Mouse (Mus musculus) cerebellum, adult 9-10 months (tissue): ENCODE results near the gene Evc2.

Experiments
- DNase-seq: peaks from one replicate; pipeline ENCODE4 v3.0.0; 2022

The Evc2 gene

DNA sequence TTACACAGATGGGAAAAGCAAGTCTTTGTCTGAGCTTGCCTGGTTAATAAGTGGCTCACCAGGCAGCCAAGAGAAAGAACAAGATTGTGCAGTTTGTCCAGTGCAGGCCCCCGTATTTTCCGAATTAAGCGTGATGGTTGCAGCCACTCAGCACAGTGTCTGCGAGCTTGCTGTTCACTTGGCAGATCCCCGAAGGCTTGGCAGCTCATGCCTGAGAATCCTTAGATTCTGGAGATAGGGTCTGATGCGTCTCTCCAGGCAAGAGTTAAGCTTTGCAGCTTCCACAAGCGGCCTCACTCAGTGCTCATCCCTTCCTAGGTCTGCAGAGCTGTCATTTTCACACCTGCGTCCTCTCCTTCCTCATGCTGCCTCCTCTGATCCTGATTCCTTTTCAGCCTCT is 30.5 kb downstream of the Evc2 start:
- no peak for DNase-seq

DNA sequence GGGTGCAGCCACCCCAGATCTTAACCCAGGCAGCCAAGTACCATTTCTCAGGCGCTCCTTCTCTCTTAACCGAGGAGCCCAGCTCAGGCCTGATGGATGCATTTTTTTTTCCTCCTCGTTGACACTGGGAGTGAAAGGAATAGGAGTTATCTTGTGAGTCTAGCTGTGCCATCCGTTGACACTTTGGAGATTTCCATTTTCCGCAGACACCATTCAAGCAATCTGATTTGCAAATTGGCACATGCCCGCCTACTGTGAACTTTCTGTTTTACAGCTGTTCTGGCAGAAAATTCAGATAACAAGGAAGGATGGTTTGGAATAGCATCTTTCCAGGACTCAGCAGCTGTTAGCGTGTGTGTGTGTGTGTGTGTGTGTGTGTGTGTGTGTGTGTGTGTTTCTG is 39.1 kb downstream of the Evc2 start:
- DNase-seq, result no peak

DNA sequence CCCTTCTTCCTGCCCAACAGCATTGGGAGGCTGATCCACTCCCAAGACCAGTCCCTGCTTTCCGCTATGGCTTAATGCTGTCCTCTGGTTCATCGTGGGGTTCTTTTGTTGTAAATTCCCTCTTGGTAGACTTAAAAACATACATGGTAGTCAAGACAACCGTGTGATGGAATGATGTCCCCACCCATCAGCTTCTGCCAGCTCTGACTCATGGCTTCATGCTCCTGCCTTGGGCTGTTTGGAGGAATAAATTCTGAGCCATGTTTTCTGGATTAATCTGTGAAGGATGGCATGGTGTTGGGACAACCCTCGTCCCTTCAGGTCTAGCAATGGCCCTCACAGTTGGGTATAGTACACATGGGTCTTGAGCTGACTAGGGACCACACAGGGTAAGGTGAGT is 42.3 kb downstream of the Evc2 start:
- DNase-seq, result no peak

DNA sequence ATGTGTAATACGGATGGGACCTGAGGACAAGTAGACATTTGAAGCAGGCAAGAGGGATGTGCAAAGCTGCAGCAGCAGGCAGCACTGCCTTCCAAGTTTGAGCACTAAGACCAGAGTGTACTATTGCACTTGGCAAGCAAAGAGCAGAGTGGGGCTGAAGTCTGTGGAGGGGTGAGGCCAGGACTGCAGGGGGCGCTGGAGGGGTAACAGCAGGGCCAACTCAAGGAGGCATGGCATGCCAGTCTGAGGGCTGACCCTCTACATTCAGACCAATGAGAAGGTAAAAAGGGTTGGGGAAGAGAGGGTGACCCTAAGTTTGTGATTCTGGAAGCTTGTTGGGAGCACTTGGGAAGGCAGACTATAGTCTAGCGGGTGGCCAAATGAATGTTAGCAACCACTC is 45.3 kb downstream of the Evc2 start:
- DNase-seq, result no peak

GRCm38 (mm10) chr5:37388646-37389045 is 50.3 kb downstream of the Evc2 start:
- no peak for DNase-seq

- peak; percentile 51 for DNase-seq
Measured at GRCm38 (mm10) chr5:37389808-37390495, 51.7 kb downstream of the Evc2 start.

DNA sequence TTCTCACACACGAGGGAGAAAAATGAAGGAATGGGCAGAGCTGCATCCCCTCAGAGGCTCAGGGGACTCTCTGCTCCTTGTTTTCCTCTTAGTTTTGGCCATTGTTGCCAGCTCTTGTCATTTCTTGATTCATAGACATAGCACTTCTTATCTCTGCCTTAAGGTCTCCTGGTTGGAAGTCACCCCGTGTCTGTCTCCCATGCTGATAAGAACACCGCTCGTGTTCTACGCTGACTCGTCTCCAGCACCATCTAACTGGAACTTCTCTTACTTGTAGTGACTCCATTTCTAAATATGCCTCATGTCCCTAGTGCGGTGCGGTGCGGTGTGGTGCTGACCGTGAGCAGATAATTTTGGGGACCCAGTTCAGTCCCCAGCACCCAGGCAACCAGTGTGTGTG is 52.6 kb downstream of the Evc2 start:
- peak; percentile 26 for DNase-seq

DNA sequence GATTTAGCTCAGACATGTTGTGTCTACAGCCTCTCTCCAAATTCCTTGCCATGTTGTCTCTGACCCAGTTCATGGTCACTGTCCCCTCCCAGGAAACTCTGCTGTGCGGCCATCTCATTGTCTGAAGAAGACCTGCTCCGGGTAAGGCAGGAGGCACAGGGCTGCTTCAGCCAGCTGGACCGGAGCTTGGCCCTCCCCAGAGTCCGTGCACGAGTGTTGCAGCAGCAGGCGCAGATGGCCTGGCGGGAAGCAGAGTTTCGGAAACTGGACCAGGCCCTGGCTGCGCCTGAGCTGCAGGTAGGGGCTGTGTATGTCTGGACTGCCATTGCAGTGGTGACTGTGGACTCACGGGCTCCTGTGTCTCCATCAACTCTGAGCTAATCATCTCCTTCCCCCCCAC is 53.6 kb downstream of the Evc2 start:
- DNase-seq, result peak; percentile 78

GRCm38 (mm10) chr5:37395172-37396030 is 57.1 kb downstream of the Evc2 start:
- no peak for DNase-seq

DNA sequence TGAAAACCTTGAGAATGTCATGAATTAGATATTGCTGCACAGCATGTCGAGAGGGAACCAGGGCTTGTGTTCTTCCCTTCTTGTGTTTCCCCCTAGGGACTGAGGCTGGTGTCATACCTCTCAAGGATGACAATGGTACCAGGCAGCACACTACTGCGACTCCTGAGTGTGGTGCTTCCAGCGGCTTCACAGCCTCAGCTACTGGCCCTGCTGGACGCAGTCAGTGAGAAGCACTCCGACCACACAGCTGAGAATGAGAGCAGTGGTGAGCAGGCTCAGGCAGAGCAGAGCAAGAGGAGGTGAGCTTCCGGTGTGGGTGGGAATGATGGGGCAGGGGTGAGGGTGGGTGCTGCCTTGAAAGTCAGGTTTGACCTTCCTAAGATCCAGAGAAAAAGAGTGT is 80.7 kb downstream of the Evc2 start:
- DNase-seq, result no peak

DNA sequence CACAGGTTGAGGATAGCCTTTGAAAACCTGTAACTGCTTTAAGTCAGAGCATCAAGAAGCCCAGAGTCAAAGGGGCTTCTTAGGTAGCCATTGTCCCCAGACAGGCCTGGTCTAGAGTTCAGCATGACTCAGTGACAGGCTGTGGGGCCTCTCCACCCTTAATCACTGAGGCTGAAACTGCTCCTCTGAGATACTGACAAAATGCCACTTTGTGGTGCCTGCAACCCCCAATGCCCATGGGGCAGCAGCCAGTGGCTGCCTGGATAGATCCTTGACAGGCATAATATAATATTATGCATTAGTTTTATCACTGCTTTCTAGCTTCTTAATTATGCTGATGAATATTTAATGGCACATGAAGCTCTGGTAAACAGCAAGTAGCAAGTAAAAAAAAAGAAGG is 88.9 kb downstream of the Evc2 start:
- no peak for DNase-seq

- no peak for DNase-seq
Measured at GRCm38 (mm10) chr5:37435417-37435816, 97.1 kb downstream of the Evc2 start.

DNA sequence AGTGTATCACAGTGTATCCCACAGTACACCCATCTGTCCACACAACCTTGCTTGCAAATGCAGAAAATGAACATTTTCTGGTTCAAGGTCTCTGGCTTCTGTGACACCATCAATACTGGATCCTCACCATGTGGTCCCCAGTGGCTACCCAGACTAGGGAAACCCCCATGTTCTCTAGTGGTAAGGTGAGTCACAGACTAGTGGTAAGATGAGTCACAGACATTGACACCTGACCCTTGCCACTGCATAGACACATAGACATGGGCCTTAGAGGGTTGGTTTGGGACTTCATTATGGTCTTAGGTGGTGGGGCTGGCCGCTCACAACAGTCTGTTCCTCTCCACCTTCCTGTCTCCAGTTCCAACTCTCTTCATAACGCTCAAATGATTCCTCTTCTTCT is 104.5 kb downstream of the Evc2 start:
- no peak for DNase-seq

DNA sequence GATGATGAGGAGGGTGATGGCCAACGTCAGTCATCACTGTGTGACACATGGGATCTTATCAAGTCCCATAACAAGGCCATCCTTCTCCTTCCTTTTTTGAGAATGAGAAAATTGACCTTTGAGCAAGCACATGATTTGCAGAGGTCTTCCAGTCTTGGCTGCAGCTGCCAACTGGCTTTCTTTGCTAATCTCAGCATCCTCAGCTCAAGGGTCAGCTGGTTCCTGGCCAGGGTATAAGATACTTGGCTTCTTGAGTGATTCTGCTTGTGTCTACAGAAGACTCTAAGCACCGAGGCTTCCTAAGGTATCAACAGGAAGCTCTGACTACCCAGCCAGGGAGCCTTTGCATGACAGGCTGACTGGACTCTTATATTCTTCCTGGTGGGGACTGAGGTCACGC is 109.2 kb downstream of the Evc2 start:
- DNase-seq, result no peak

- DNase-seq, result no peak
Measured at GRCm38 (mm10) chr5:37456590-37456989, 118.3 kb downstream of the Evc2 start.

DNA sequence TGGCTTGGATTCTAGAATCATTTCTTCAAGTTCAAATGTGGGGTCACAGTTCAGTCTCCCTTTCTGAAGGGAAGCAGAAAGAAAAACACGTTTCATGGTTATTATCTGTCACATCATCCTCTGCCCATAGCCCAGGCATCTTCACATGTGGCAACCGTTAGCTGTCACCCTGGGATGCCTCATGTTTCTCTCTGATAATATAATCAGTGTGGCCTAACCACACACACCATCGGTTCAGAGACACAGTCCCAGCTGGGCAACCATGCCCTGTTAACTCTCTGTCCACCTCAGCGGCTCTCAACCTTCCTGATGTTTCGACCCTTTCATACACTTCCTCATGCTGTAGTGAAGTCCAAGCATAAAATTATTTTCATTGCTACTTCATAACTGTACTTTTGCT is 118.9 kb downstream of the Evc2 start:
- DNase-seq, result no peak

- DNase-seq, result no peak
Measured at GRCm38 (mm10) chr5:37457831-37458230, 119.5 kb downstream of the Evc2 start.

GRCm38 (mm10) chr5:37458236-37458635 is 119.9 kb downstream of the Evc2 start:
- DNase-seq, result no peak

DNA sequence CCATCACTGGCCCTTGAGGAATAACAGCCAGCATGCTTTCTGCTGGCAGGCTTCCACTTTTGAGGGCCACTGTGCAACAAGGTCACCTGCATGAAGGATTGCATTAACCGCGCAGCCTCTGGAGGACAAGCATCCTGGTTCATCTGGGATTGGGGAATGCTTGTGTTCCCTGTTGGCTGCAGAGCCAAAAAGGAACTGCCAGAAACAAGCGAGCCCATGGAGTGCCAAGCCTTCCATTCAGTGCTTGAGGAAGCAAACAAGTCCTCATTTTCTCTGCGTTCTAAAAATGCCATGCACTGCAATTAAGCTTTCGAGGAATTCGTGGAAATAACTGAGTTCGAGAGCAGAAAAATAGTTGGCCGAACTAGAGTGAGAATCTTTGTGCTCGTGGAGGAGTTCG is 127.2 kb downstream of the Evc2 start:
- no peak for DNase-seq

- DNase-seq, result no peak
Measured at GRCm38 (mm10) chr5:37467646-37468045, 129.3 kb downstream of the Evc2 start.

GRCm38 (mm10) chr5:37469031-37469430 is 130.7 kb downstream of the Evc2 start:
- no peak for DNase-seq

DNA sequence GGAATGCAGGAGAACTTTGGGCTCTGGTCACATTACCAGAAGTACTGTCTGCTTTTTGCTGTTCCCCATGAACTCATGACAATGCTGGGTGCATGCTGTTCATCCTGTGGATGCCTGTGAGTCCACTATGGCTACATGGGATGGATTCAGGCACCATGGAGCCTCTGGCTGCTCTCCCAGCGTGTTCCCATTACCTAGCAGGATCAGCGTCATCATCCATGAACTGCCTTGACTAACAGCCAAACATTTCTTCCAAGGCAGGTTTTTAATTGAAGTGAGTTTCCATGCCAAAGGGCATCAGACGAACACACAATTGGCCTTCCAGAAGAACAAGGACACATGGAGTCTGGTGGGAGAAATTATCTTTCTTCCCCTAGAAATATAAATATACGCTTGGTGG is 133.3 kb downstream of the Evc2 start:
- DNase-seq, result no peak

GRCm38 (mm10) chr5:37472025-37472608 is 133.8 kb downstream of the Evc2 start:
- no peak for DNase-seq
